Mouse (Mus musculus): ENCODE measurements around the gene Crtam. TPM values are rescaled to one million over a fixed set of nuclear protein-coding genes. Genes with fewer than 3 reads are reported as not detected.

The Crtam gene
- not detected in 2 replicates for polyA plus RNA-seq (2011; ENCODE audit: insufficient read length, low read depth, missing spikeins)

DNA sequence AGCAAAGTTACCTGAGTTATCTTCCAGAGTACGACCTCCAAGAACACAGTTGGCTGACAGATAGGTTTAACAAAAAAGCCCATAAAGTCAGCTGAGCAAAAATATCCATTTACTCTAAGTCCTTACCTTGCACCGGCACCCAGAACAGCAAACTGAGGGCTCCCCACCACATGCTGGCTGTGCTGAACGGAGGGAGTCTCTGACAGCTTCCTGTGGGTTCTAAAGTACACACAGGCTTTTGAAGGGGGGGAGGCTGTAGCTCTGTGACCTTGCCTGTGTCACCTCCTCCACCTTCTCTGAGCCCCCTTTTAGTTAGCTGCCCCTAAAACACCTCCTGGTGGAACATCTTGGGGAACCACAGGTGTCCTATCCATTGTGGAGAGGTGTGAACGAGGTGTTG lies at the start of gene Crtam:
Crtam (minus strand) TSS at position 214 of the 400 bp plus-strand sequence.
- no peak within 1 kb of the TSS for H3K4me3 ChIP-seq (ENCODE audit: insufficient read depth, low read length)
- H3K4me1 ChIP-seq (ENCODE audit: control insufficient read depth, insufficient read depth, low read length): no peaks in the 10 kb centered on the region
- H3K27ac ChIP-seq (ENCODE audit: insufficient read depth, low read length): no peak within 1 kb of the TSS
- TF ChIP-seq POLR2A (IDR thresholded peaks at IDR 0.05; ENCODE audit: low read depth, low read length): no peak
- no peak for TF ChIP-seq CTCF (IDR thresholded peaks at IDR 0.05; ENCODE audit: borderline replicate concordance, insufficient read depth, low read length)

DNA sequence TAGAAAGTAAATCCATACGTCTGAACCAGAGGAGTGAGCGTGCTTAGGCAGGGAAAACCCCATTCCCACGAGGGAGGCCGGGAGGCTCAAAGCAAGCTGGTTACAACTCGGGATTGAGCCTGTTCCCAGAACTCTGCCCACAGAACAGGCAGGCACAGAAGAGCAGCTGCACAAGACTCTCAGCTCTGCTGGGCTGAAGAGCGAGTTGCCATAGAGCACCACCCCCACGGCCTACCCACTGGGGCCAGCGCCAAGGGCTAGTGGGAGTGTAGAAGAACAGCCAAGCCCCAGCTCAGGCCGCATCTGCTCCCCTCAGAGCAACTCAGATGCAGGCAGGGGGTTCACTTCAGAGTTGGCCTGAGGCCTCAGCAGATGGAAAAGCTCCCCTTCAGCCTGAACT lies 49.7 kb upstream of the Crtam start:
- no peaks in the 10 kb centered on the region; the same call in 1 of the 2 replicates for H3K4me1 ChIP-seq (ENCODE audit: control insufficient read depth, insufficient read depth, low read length)
- no peak overlapping the region for H3K27ac ChIP-seq (ENCODE audit: insufficient read depth, low read length)
- H3K4me3 ChIP-seq (ENCODE audit: insufficient read depth, low read length): no peak overlapping the region
- TF ChIP-seq POLR2A (IDR thresholded peaks at IDR 0.05; ENCODE audit: low read depth, low read length): no peak
- TF ChIP-seq CTCF (IDR thresholded peaks at IDR 0.05; ENCODE audit: borderline replicate concordance, insufficient read depth, low read length): no peak

DNA sequence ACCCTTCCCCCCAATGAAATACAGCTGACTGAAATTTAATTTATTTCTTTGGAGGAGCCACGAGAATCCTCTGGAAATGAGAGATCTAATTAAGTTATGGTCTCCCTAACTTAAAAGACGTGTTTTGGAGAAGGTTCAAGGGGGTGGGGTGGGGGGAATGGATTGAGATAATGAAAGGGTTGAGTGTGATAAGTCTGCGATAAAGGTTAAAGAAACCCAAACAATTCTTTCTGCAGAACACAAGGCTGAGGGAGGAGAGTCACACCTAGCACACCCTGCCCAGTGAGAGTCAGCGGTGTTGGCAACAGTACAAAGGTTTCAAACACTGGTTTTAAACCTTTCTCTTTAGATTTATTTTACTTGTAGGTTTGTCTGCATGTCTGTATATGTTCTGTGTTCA lies 49.0 kb upstream of the Crtam start:
- Histone ChIP-seq H3K4me1 (ENCODE audit: control insufficient read depth, insufficient read depth, low read length) (peaks cover 4% of the 10 kb centered on the region; the same call in 1 of the 2 replicates), H3K4me3 (ENCODE audit: insufficient read depth, low read length) (no peak overlapping the region), H3K27ac (ENCODE audit: insufficient read depth, low read length) (no peak overlapping the region)
- TF ChIP-seq CTCF (IDR thresholded peaks at IDR 0.05; ENCODE audit: borderline replicate concordance, insufficient read depth, low read length) (no peak), POLR2A (IDR thresholded peaks at IDR 0.05; ENCODE audit: low read depth, low read length) (no peak)

DNA sequence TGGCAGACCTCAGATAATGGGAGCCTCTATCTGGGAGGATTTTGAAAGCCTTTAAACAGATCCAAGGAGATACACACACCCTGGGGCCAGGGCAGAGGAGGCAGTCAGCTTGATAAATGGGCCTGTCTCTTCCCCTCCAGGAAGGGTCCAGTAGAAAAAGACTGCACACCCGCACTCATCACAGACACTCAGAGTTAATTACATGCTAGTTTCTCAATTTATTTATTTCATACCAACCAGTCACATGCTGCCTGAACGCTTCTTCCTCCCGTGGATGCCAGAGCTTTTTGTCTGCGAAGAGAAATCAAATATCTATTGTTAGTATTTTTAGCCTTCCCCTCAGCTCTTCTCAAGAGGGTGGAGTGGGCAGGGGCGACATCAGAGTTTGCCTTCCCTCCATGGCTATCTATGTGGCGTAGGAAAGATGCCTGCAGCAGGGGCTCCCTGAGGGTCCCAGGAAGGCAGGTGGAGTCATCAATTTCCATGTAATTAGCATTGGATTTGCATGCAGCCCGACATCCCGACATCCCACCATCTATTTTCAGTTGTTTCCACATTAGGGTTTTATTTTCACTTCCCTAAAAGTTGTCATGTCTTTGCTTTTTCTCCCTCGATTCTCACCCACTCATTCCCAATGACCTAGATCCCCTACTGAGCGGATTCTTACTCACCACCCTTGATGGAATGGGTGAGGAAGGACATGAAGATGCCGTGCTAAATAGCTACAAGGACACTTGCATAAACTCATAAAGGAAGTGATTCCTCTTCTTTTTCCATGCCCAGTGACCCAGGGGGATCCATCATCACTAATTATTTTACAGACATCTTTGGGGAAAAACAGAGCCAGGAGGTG lies 46.9 kb upstream of the Crtam start:
- peaks cover 4% of the 10 kb centered on the region; the same call in 1 of the 2 replicates for H3K4me1 ChIP-seq (ENCODE audit: control insufficient read depth, insufficient read depth, low read length)
- H3K4me3 ChIP-seq (ENCODE audit: insufficient read depth, low read length): no peak overlapping the region
- TF ChIP-seq POLR2A (IDR thresholded peaks at IDR 0.05; ENCODE audit: low read depth, low read length): no peak
- TF ChIP-seq CTCF (IDR thresholded peaks at IDR 0.05; ENCODE audit: borderline replicate concordance, insufficient read depth, low read length): no peak
- no peak overlapping the region for H3K27ac ChIP-seq (ENCODE audit: insufficient read depth, low read length)

DNA sequence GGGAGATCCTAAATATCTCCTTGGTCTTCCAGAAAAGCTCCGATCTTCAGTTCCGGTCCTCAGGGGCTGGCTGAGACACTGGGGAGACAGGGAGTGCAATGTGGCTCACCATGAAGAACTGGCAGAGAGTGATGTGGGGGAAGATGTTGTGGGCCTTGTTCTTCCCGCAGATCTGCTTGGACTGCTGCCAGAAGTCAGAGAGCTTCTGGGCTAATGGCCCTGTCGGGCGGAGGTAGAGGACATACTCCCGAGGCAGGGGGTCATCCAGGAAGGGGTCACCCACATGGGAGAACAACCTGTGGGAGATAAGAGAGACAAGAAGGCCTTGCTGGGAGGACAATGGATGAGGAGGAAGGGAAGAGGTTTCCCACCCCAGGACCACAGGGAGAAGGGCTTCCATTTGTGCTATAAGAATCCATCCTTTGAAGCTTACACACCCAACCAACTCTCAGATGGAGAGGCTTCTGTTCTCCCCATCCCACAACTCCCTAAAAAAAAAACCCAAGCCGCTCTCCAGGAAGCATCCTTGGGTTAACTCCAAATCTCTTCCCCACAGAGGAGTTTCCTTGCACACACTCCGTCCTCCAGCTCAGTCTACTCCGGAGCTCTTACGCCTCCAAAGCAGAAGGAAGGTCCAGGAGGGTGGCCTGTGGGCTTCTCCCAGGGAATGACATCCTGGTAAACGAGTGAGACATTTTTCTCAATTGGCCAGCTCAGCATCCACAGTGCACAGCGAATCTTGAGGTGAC lies 46.1 kb upstream of the Crtam start:
- Histone ChIP-seq H3K27ac (ENCODE audit: insufficient read depth, low read length) (no peak overlapping the region), H3K4me1 (ENCODE audit: control insufficient read depth, insufficient read depth, low read length) (peaks cover 4% of the 10 kb centered on the region; the same call in 1 of the 2 replicates), H3K4me3 (ENCODE audit: insufficient read depth, low read length) (no peak overlapping the region)
- no peak for TF ChIP-seq CTCF (IDR thresholded peaks at IDR 0.05; ENCODE audit: borderline replicate concordance, insufficient read depth, low read length)

DNA sequence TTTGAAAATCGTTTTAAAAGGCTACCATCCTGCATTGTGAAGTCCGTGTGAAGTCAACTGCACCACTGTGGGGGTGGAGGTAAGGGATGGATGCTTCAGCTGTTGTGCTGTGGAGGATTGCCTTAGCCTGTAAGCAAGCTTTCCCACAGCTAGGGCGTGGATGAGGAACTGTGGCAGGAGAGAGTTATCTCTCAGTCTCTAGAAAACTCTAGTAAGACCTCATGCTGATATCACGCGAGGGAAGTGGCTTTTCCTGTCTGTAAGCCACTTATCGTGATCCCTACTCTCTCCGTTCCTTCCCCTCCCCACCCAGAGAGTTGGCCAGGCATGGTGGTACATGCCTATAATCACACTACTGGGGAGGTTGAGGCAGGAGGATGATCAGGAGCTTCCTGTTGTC lies 44.9 kb upstream of the Crtam start:
- no peak overlapping the region for H3K4me3 ChIP-seq (ENCODE audit: insufficient read depth, low read length)
- TF ChIP-seq POLR2A (IDR thresholded peaks at IDR 0.05; ENCODE audit: low read depth, low read length): no peak
- TF ChIP-seq CTCF (IDR thresholded peaks at IDR 0.05; ENCODE audit: borderline replicate concordance, insufficient read depth, low read length): no peak
- H3K4me1 ChIP-seq (ENCODE audit: control insufficient read depth, insufficient read depth, low read length): peaks cover 4% of the 10 kb centered on the region; the same call in 1 of the 2 replicates
- H3K27ac ChIP-seq (ENCODE audit: insufficient read depth, low read length): no peak overlapping the region

DNA sequence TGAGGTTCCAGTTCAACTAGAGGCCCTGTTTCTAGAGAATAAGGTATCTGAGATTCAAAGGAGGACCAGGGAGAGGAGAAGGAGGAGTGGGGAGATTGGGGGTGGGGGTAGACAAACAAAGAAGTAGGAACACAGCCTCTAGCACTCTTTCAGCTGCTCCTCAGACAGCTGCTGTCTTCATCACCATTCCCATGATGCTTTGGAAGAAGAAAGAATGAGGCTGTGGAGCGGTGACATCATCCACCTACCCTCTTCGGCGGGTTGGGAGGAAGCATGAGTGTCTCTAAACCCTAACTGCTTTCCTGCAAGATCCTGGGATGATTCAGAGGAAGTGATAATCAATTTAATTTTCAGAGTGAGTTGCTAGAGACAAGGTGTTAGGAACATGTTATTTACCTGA lies 44.4 kb upstream of the Crtam start:
- no peak overlapping the region for H3K27ac ChIP-seq (ENCODE audit: insufficient read depth, low read length)
- no peak overlapping the region for H3K4me3 ChIP-seq (ENCODE audit: insufficient read depth, low read length)
- H3K4me1 ChIP-seq (ENCODE audit: control insufficient read depth, insufficient read depth, low read length): peaks cover 4% of the 10 kb centered on the region; the same call in 1 of the 2 replicates
- TF ChIP-seq POLR2A (IDR thresholded peaks at IDR 0.05; ENCODE audit: low read depth, low read length) (no peak), CTCF (IDR thresholded peaks at IDR 0.05; ENCODE audit: borderline replicate concordance, insufficient read depth, low read length) (no peak)

DNA sequence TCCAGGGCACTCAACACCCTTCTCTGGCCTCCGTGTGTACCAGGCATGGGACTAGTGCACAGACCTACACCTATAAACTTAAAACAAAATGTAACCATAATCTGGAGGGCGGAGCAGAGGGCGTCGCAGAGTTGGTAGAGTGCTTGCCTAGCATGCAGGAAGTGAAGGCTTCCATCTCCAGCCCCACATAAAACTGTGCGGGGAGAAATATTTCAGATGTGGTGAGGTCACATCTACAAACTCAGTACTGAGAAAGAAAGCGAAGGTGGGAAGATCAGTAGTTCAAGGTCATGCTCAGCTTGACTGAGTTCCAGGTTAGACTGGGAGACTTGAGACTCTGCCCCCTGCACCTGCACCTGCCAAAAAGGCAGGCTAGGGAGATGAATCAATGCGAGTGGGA lies 43.8 kb upstream of the Crtam start:
- Histone ChIP-seq H3K4me1 (ENCODE audit: control insufficient read depth, insufficient read depth, low read length) (peaks cover 4% of the 10 kb centered on the region; the same call in 1 of the 2 replicates), H3K4me3 (ENCODE audit: insufficient read depth, low read length) (no peak overlapping the region)
- no peak for TF ChIP-seq POLR2A (IDR thresholded peaks at IDR 0.05; ENCODE audit: low read depth, low read length)
- no peak for TF ChIP-seq CTCF (IDR thresholded peaks at IDR 0.05; ENCODE audit: borderline replicate concordance, insufficient read depth, low read length)

DNA sequence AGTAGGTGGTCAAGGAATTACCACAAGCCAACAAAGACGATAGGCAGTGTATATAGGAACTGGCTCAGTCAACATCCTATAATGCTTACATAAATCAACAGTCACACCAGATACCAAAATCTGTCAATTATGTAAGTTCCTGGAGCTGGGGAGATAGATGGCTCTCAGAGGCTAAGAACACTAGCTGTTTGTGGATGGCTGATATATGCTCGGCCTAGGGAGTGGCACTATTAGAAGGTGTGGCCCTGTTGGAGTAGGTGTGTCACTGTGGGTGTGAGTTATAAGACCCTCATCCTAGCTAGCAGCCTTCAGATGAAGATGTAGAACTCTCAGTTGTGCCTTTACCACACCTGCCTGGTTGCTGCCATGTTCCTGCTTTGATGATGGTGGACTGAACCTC lies 43.2 kb upstream of the Crtam start:
- Histone ChIP-seq H3K4me3 (ENCODE audit: insufficient read depth, low read length) (no peak overlapping the region), H3K4me1 (ENCODE audit: control insufficient read depth, insufficient read depth, low read length) (peaks cover 4% of the 10 kb centered on the region; the same call in 1 of the 2 replicates), H3K27ac (ENCODE audit: insufficient read depth, low read length) (no peak overlapping the region)
- no peak for TF ChIP-seq POLR2A (IDR thresholded peaks at IDR 0.05; ENCODE audit: low read depth, low read length)
- no peak for TF ChIP-seq CTCF (IDR thresholded peaks at IDR 0.05; ENCODE audit: borderline replicate concordance, insufficient read depth, low read length)

More for the DNA sequence above, 43.8 kb upstream of the Crtam start:
- no peak overlapping the region for H3K27ac ChIP-seq (ENCODE audit: insufficient read depth, low read length)

Measured in embryonic fibroblast, embryonic 13.5 days (primary cell).